Mouse (Mus musculus): ENCODE results near the gene Sorcs3. TPM values are rescaled to one million over a fixed set of nuclear protein-coding genes. Genes with fewer than 3 reads are reported as not detected.

Gene Sorcs3
- polyA plus RNA-seq, 1 experiment from 2014 or later, result 0.46 TPM

DNA sequence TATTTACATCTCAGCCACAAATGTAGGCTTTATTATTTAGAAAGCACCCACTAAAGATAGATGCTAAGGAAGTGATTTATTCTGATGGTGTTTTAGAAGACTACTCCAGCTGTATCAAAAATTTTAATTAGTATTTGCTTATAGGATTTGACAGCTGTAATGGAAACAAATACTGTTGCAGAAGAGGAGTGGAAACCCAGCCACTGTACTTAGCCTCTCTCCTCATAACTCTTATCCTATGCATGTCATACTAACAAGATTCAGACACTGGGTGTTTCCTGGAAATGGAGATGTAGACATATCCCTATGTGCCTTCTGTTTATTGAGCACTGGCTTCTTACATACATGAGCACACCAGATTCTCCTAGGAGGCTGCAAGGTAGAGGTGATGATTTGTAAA is 338.5 kb downstream of the Sorcs3 start:
- no peak overlapping the region for H3K9ac ChIP-seq
- no peaks in the 10 kb centered on the region for H3K27me3 ChIP-seq (replicated peaks)
- H3K36me3 ChIP-seq, result no peaks in the 10 kb centered on the region
- H3K4me1 ChIP-seq (replicated peaks), result no peaks in the 10 kb centered on the region
- H3K27ac ChIP-seq (ENCODE audit: poor library complexity, severe bottlenecking), result no peak overlapping the region
- H3K4me3 ChIP-seq, result no peak overlapping the region
- H3K9me3 ChIP-seq (replicated peaks), result peaks cover 3% of the 10 kb centered on the region; the same call in 1 of the 2 replicates
- no peak overlapping the region for H3K4me2 ChIP-seq
- no peak for ATAC-seq (ENCODE audit: insufficient number of reproducible peaks, low FRiP score)

DNA sequence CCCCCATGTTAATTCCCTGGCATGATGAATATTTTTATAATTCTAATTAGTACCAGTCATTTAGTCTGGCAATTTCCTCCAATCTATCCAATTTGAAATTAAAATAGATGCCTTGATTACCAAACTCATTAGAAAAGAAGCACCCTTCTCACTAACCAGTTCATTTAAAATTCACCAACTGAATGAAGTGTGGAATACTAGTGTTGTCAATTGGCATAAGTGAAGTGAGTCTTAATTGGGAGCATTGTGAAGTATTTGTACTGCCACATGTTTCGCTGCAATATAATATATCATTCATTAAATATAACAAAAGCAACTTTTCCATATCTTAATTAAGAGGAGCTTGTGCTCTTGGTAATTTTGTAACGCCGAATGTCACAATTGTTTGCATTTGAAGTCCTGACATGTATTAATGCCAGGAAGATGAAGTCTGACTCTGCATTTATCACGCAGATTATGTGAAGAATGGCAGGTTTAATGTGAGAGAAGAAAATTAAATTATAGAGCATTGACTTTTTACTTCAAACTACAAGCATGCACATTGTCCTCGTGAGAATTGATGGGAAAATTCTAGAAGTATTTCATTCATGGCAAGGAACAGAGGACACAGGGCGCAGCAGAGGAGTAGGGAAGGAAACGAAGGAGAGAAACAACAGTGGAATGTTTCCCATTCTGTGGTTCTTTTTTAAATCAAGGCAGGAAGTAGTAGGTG is 339.8 kb downstream of the Sorcs3 start:
- no peak overlapping the region for H3K4me2 ChIP-seq
- H3K27ac ChIP-seq (ENCODE audit: poor library complexity, severe bottlenecking), result no peak overlapping the region
- ATAC-seq (ENCODE audit: insufficient number of reproducible peaks, low FRiP score), result no peak
- no peak overlapping the region for H3K4me3 ChIP-seq
- H3K27me3 ChIP-seq (replicated peaks), result no peaks in the 10 kb centered on the region
- 86% methylated on average over 7 of the region's 7 CpGs for WGBS
- H3K36me3 ChIP-seq, result no peaks in the 10 kb centered on the region
- no peak overlapping the region for H3K9ac ChIP-seq
- no peaks in the 10 kb centered on the region for H3K4me1 ChIP-seq (replicated peaks)
- peaks cover 3% of the 10 kb centered on the region; the same call in 1 of the 2 replicates for H3K9me3 ChIP-seq (replicated peaks)

DNA sequence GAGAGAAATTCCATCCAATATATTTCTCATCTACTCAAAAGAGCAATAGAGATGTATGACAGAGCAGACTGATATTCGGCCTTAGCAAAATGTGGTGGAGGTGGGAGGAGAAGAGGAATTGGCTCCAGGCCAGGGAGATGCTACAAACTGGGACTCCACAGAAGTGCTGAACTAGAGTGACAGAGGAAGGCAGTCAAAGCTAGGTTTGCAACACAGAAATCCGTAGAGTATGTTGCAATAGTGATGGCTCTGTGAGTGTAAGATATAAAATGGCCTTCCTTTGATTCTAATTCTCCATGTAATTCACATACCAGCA is 340.3 kb downstream of the Sorcs3 start:
- Histone ChIP-seq H3K9ac (no peak overlapping the region), H3K36me3 (no peaks in the 10 kb centered on the region), H3K4me3 (no peak overlapping the region), H3K27ac (ENCODE audit: poor library complexity, severe bottlenecking) (no peak overlapping the region), H3K27me3 (replicated peaks) (no peaks in the 10 kb centered on the region), H3K4me1 (replicated peaks) (no peaks in the 10 kb centered on the region), H3K4me2 (no peak overlapping the region), H3K9me3 (replicated peaks) (peaks cover 3% of the 10 kb centered on the region; the same call in 1 of the 2 replicates)
- WGBS, result 82% methylated on average over 2 of the region's 2 CpGs
- ATAC-seq (ENCODE audit: insufficient number of reproducible peaks, low FRiP score), result no peak

DNA sequence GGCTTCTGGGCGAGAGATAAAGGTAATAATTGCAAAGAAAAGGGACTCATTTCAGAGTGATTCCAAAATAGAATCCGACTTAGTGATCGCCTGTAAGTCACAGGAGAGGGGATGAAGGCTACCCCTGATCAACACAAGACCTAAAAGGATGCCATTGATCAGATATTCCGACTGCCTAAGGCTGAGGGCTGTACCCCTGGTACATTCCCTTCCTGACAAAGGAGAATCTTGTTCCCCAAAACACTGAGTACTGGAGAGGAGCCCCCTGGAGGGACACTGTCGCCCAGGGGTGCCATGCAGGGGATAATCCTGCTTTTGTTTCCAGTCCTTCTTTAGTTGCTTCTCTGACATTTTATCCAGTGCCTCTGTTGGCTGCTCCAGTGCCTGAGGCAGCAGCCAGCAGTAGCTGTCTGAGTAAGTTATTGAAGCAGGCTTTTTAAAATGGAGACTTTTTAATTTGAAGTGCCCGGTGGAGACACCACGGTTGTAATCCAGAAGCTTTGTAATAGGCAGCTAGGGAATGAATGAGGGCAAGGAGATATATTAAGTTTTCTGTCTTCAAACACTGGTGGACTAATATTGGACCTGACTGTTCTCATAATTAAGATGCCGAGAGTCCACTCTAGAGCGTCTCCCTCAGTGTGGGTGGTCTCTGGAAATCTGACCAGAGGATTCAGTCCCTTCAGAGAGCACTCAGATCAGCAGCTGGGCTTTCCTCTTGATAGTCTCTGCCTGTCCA is 342.5 kb downstream of the Sorcs3 start:
- Histone ChIP-seq H3K36me3 (no peaks in the 10 kb centered on the region), H3K27ac (ENCODE audit: poor library complexity, severe bottlenecking) (no peak overlapping the region), H3K9me3 (replicated peaks) (peaks cover 3% of the 10 kb centered on the region; the same call in 1 of the 2 replicates), H3K27me3 (replicated peaks) (no peaks in the 10 kb centered on the region), H3K4me2 (no peak overlapping the region), H3K9ac (no peak overlapping the region), H3K4me3 (no peak overlapping the region), H3K4me1 (replicated peaks) (no peaks in the 10 kb centered on the region)
- ATAC-seq (ENCODE audit: insufficient number of reproducible peaks, low FRiP score), result no peak
- WGBS, result 52% methylated on average over 9 of the region's 9 CpGs

DNA sequence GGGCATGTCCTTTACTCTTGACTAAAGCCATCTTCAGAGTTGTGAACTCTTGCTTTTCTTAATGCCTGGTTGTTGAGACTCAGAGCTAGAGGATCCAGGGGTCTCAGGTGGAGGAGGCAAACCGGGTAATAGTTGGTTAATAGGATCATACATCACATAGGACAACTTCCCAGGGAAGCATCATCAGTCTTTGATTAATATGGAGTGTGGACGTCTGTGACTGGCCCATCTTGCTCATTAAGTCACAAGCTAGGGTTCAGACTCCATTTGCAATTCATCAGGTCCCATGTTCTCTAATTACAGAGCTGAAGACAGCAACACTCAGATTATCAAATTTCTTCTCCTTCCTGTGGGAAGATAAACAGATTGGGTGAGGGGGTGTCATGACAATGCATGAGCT is 353.6 kb downstream of the Sorcs3 start:
- no peak overlapping the region for H3K4me2 ChIP-seq
- ATAC-seq (ENCODE audit: insufficient number of reproducible peaks, low FRiP score), result no peak
- no peaks in the 10 kb centered on the region for H3K9me3 ChIP-seq (replicated peaks)
- H3K27ac ChIP-seq (ENCODE audit: poor library complexity, severe bottlenecking), result no peak overlapping the region
- H3K27me3 ChIP-seq (replicated peaks), result no peaks in the 10 kb centered on the region
- 65% methylated on average over 2 of the region's 2 CpGs for WGBS
- no peak overlapping the region for H3K4me3 ChIP-seq
- H3K4me1 ChIP-seq (replicated peaks), result no peaks in the 10 kb centered on the region
- no peak overlapping the region for H3K9ac ChIP-seq
- no peaks in the 10 kb centered on the region for H3K36me3 ChIP-seq

DNA sequence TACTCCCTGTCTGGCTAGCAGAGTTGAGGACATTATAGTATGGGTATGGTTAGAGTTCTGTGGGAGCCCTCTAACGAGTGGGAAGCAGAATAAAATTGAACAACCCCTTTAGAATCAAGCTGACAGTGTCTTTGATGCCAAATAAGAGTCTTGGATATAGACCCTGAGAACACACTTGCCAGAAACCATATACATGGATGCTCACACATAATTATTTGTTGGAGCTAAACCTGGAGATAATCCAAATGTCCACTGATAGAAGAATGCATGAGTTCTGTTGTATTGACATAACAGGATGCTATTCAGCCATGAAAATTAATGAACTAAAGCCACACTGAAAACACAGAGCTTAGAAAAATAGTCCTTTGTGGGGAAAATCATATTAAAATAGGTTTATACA is 369.9 kb downstream of the Sorcs3 start:
- 67% methylated on average over 1 of the region's 1 CpGs for WGBS
- Histone ChIP-seq H3K27me3 (replicated peaks) (no peaks in the 10 kb centered on the region), H3K4me2 (no peak overlapping the region), H3K27ac (ENCODE audit: poor library complexity, severe bottlenecking) (no peak overlapping the region), H3K9ac (no peak overlapping the region), H3K36me3 (no peaks in the 10 kb centered on the region), H3K4me3 (no peak overlapping the region), H3K4me1 (replicated peaks) (no peaks in the 10 kb centered on the region), H3K9me3 (replicated peaks) (no peaks in the 10 kb centered on the region)
- ATAC-seq (ENCODE audit: insufficient number of reproducible peaks, low FRiP score), result no peak

DNA sequence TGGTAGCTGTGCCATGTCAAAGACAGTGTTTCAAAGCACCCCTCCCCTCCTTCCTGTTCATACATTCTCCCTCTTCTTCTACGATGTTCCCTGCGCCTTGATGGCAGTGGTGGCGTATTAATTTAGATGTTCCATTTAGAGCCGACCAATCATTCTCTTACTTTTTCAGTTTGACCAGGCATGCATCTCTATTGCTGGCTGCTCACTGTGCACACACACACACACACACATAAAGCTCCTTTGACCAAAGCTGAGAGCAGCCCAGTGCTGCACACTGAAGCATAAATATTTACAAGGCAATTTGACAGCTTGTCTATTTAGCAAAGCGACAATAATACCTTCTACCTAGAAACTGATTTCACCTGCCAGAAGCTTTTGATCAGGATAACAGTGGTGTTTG is 371.3 kb downstream of the Sorcs3 start:
- Histone ChIP-seq H3K9me3 (replicated peaks) (no peaks in the 10 kb centered on the region), H3K27ac (ENCODE audit: poor library complexity, severe bottlenecking) (no peak overlapping the region), H3K27me3 (replicated peaks) (no peaks in the 10 kb centered on the region), H3K4me3 (no peak overlapping the region), H3K36me3 (no peaks in the 10 kb centered on the region), H3K4me1 (replicated peaks) (no peaks in the 10 kb centered on the region), H3K4me2 (no peak overlapping the region), H3K9ac (no peak overlapping the region)
- 90% methylated on average over 5 of the region's 5 CpGs for WGBS
- no peak for ATAC-seq (ENCODE audit: insufficient number of reproducible peaks, low FRiP score)

DNA sequence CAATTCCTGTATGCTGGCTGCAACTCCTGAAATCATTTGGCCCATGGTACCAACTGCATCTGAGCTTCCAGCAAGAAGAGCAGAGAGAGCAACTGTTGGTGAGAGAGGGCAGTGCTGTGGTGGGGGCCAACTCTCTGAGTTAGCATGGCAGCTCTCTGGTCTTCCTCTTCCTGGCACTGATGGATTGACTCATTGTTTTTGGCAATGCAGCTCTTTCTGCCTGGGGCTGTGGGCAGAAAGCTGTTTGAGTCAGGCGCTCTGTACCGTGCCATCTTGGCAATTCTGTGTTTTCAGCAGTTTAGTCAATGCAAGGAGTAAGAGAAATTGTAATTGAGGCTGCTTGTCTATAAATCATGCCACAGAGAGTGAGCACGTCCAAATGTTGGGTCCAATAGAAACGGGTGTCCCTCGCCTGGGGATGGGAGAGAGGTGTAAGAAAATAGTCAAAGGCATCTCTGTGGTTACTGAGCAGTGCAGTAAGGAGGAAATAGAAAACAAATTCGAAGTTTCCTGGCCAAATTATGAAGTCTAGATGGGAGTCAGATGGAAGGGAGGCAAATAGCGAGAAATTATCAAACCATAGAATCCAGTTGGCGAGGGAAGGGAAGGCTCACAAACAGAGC is 379.2 kb downstream of the Sorcs3 start:
- Histone ChIP-seq H3K4me3 (no peak overlapping the region), H3K36me3 (no peaks in the 10 kb centered on the region), H3K27me3 (replicated peaks) (no peaks in the 10 kb centered on the region), H3K4me2 (no peak overlapping the region), H3K9ac (no peak overlapping the region), H3K27ac (ENCODE audit: poor library complexity, severe bottlenecking) (no peak overlapping the region), H3K4me1 (replicated peaks) (no peaks in the 10 kb centered on the region), H3K9me3 (replicated peaks) (no peaks in the 10 kb centered on the region)
- ATAC-seq (ENCODE audit: insufficient number of reproducible peaks, low FRiP score), result no peak
- WGBS, result 78% methylated on average over 8 of the region's 8 CpGs

DNA sequence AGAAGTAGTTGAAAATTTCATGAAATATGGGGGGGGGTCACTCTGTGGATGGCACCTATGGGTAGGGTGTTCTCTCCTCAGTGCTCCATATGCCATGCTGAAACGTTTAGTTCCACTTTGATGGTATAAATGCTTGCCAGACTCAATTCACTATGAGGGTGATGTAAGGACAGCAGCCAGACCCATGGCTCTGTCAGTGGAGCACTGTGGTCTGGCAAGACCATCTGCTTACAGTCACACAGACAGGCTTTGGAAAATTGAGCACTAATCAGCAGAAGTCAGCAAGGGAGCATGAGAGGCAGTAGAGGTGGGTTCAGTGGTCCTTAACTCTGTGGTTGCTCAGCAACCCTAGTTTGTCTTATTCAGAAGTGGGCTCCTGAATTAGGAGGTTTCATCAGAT is 411.1 kb downstream of the Sorcs3 start:
- no peaks in the 10 kb centered on the region for H3K4me1 ChIP-seq (replicated peaks)
- no peak overlapping the region for H3K9ac ChIP-seq
- ATAC-seq (ENCODE audit: insufficient number of reproducible peaks, low FRiP score), result no peak
- no peak overlapping the region for H3K4me3 ChIP-seq
- no peak overlapping the region for H3K4me2 ChIP-seq
- WGBS, result 29% methylated on average over 1 of the region's 1 CpGs
- H3K27ac ChIP-seq (ENCODE audit: poor library complexity, severe bottlenecking), result no peak overlapping the region
- H3K27me3 ChIP-seq (replicated peaks), result no peaks in the 10 kb centered on the region
- no peaks in the 10 kb centered on the region for H3K9me3 ChIP-seq (replicated peaks)
- no peaks in the 10 kb centered on the region for H3K36me3 ChIP-seq

DNA sequence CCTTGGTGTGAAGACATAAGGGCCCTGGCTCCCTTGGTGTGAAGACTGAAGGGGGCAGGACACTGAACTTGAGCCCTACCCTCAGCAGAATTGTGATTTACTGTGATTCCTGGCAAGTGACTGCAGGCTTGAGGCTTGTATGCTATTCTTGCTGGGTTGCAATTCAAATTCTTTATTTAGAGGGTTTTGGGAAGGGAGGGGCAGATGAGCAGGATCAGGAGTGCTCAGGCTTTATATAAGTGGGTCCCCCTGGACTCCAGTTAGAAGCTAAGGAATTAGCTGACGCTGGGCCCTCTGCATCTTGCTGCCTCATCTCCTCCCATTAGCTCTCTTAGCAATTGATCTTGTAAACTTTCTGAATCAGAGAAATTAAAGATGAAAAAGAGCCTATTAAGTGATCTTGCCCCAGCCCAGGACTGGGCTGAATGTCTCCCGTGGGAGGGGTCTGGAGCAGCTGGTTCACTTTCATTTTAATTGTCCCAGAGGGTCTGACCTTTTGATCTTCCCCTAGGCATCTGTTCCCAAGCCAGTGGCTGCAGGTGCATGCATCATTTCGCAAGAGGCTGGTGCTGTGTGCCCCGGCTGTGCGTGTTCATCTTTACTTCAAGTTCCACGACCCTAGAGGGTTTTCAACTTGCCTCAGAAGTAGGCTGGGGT is 425.0 kb downstream of the Sorcs3 start:
- Histone ChIP-seq H3K4me2 (no peak overlapping the region), H3K9ac (no peak overlapping the region), H3K27ac (ENCODE audit: poor library complexity, severe bottlenecking) (no peak overlapping the region), H3K4me1 (replicated peaks) (no peaks in the 10 kb centered on the region), H3K36me3 (no peaks in the 10 kb centered on the region), H3K27me3 (replicated peaks) (no peaks in the 10 kb centered on the region), H3K9me3 (replicated peaks) (no peaks in the 10 kb centered on the region), H3K4me3 (no peak overlapping the region)
- WGBS, result 65% methylated on average over 6 of the region's 6 CpGs
- no peak for ATAC-seq (ENCODE audit: insufficient number of reproducible peaks, low FRiP score)

DNA sequence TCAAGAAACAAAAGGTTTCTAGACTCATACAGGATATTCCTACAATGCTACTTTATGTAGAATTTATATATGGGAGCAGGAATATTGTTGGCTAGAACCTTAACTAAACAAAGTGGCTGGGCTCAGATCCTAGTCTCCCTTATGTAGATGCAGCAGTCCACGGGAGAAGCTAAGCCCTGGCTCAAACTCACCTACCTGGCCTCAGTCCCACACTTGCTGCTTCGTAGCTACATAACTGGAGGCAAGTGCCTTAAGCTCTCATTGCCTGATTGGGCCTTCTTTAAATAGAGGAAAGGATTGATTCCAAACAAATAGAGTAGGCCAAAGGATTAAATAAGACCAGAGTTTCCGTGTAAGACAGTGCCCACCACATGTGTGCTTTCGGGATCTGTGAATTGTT is 436.7 kb downstream of the Sorcs3 start:
- no peak overlapping the region for H3K9ac ChIP-seq
- H3K4me2 ChIP-seq, result no peak overlapping the region
- H3K4me3 ChIP-seq, result no peak overlapping the region
- H3K27ac ChIP-seq (ENCODE audit: poor library complexity, severe bottlenecking), result no peak overlapping the region
- H3K36me3 ChIP-seq, result no peaks in the 10 kb centered on the region
- H3K27me3 ChIP-seq (replicated peaks), result no peaks in the 10 kb centered on the region
- ATAC-seq (ENCODE audit: insufficient number of reproducible peaks, low FRiP score), result no peak
- no peaks in the 10 kb centered on the region for H3K4me1 ChIP-seq (replicated peaks)
- 83% methylated on average over 4 of the region's 4 CpGs for WGBS
- H3K9me3 ChIP-seq (replicated peaks), result no peaks in the 10 kb centered on the region

Measured in heart, embryonic 12.5 days (tissue).